Mouse (Mus musculus): ENCODE measurements around the gene Zc3hav1l. TPM values are rescaled to one million over a fixed set of nuclear protein-coding genes. Genes with fewer than 3 reads are reported as not detected.

Zc3hav1l gene
- 6.3 and 6.5 TPM in 2 replicates for polyA plus RNA-seq (2015; fragmentation: Nextera tagmentation; extraction: Ambion mirVana)

DNA sequence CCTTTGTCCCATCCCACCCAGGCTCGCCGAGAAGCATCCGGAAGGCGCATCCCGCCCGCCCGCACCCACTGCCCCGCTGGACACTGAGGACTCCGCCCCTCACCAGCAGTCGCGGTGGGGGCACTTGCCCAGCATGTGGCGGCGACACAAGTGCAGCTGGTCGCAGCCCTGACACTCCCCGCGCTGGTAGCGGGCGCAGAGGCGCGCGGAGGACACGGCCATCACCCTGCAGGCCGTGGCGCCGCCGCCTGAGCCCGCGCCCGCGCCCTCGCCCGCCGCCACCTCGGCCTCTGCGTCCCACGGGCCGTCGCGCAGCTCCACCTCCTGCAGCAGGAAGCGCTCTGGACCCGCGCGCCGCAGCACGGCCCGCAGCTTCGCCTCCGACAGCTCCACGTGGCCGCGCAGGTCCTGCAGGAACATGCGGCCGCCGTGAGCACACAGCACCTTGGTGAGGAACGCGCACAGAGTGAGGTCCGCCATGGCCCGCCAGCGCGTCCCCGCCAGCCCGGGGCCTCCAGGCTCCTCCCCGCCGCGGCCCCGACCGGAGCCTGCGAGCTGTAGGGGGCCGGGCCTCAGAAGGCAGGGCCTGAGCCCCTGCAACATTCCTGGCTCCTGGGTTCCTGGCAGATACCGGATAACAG, at the start of gene Zc3hav1l:
Gene Zc3hav1l (minus strand): TSS at position 499 of the 641 bp plus-strand sequence.
- Histone ChIP-seq H3K9me3 (ENCODE audit: control insufficient read depth, low read length) (no peaks in the 10 kb centered on the region), H3K9ac (replicated peaks; ENCODE audit: low read depth, low read length) (peak within 1 kb of the TSS; percentile 97), H3K27me3 (replicated peaks; ENCODE audit: control insufficient read depth, insufficient read depth, low read length) (no peaks in the 10 kb centered on the region), H3K36me3 (ENCODE audit: control insufficient read depth, insufficient read depth) (peaks cover 10% of the 10 kb centered on the region; the same call in 1 of the 2 replicates), H3K4me2 (ENCODE audit: low read length) (peak within 1 kb of the TSS; percentile 67), H3K4me3 (replicated peaks; ENCODE audit: low read length) (peak within 1 kb of the TSS; percentile 82), H3K27ac (ENCODE audit: low read length) (peak within 1 kb of the TSS; percentile 86), H3K4me1 (replicated peaks; ENCODE audit: control insufficient read depth, insufficient read depth, low read length) (peaks cover 10% of the 10 kb centered on the region)
- under 1% methylated on average over 69 of the region's 70 CpGs for WGBS
- ATAC-seq: peak; percentile 97

- H3K27me3 ChIP-seq (replicated peaks; ENCODE audit: control insufficient read depth, insufficient read depth, low read length): peaks cover 26% of the 10 kb centered on the region
- H3K9ac ChIP-seq (replicated peaks; ENCODE audit: low read depth, low read length): no peak overlapping the region
- no peaks in the 10 kb centered on the region for H3K4me1 ChIP-seq (replicated peaks; ENCODE audit: control insufficient read depth, insufficient read depth, low read length)
- no peaks in the 10 kb centered on the region for H3K9me3 ChIP-seq (ENCODE audit: control insufficient read depth, low read length)
- no peaks in the 10 kb centered on the region for H3K36me3 ChIP-seq (ENCODE audit: control insufficient read depth, insufficient read depth)
- no peak overlapping the region for H3K4me2 ChIP-seq (ENCODE audit: low read length)
- ATAC-seq: no peak
- no peak overlapping the region for H3K27ac ChIP-seq (ENCODE audit: low read length)
- 83% methylated on average over 5 of the region's 5 CpGs for WGBS
- no peak overlapping the region for H3K4me3 ChIP-seq (replicated peaks; ENCODE audit: low read length)
Observed at GRCm38 (mm10) chr6:38347875-38348274, 48.8 kb upstream of the Zc3hav1l start.

DNA sequence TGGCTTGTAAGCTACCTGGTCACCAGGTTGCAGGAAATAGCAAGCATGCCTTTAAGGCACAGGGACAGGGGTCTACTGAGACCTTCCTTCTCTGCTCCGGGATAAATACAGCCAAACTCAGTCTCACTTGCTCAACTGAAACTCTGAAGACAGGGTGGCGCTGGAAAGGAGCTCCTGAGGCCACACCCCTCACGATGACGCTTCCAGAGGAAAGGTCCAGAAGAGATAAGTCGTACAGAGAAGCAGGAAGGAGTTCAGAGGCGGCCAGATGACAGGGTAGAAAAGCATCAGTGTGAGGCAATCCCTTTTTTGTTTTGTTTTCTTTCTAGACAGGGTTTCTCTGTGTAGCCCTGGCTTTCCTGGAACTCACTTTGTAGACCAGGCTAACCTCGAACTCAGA, 46.7 kb upstream of the Zc3hav1l start:
- Histone ChIP-seq H3K27ac (ENCODE audit: low read length) (no peak overlapping the region), H3K9me3 (ENCODE audit: control insufficient read depth, low read length) (no peaks in the 10 kb centered on the region), H3K27me3 (replicated peaks; ENCODE audit: control insufficient read depth, insufficient read depth, low read length) (peaks cover 13% of the 10 kb centered on the region), H3K4me3 (replicated peaks; ENCODE audit: low read length) (no peak overlapping the region), H3K4me1 (replicated peaks; ENCODE audit: control insufficient read depth, insufficient read depth, low read length) (no peaks in the 10 kb centered on the region), H3K4me2 (ENCODE audit: low read length) (no peak overlapping the region), H3K36me3 (ENCODE audit: control insufficient read depth, insufficient read depth) (no peaks in the 10 kb centered on the region), H3K9ac (replicated peaks; ENCODE audit: low read depth, low read length) (no peak overlapping the region)
- WGBS: 52% methylated on average over 7 of the region's 7 CpGs
- ATAC-seq: no peak

- ATAC-seq: no peak
- WGBS: 86% methylated on average over 7 of the region's 7 CpGs
- H3K9me3 ChIP-seq (ENCODE audit: control insufficient read depth, low read length): no peaks in the 10 kb centered on the region
- H3K9ac ChIP-seq (replicated peaks; ENCODE audit: low read depth, low read length): no peak overlapping the region
- H3K4me2 ChIP-seq (ENCODE audit: low read length): no peak overlapping the region
- H3K4me3 ChIP-seq (replicated peaks; ENCODE audit: low read length): no peak overlapping the region
- H3K4me1 ChIP-seq (replicated peaks; ENCODE audit: control insufficient read depth, insufficient read depth, low read length): no peaks in the 10 kb centered on the region
- H3K27me3 ChIP-seq (replicated peaks; ENCODE audit: control insufficient read depth, insufficient read depth, low read length): no peaks in the 10 kb centered on the region
- no peaks in the 10 kb centered on the region for H3K36me3 ChIP-seq (ENCODE audit: control insufficient read depth, insufficient read depth)
- H3K27ac ChIP-seq (ENCODE audit: low read length): no peak overlapping the region
Observed at GRCm38 (mm10) chr6:38344006-38344670, 45.1 kb upstream of the Zc3hav1l start.

DNA sequence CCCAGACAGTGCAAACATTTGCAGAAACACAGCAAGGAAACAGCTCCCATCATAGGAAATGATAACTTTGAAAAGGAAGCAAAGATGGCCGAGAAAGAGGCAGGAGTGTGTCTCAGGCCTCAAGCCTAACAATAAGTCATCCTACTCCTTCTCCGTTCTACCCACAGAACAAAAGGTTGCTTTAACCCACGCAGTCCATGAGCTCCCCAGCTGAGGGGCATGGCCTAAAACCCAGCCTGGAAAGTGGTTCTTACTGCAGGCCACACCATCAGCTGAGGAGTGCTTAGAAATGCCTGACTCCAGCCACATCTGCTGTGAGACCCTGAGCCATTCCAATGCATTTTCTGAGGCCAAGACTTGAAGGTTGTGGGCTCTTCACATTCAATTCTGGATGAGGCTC, 44.5 kb upstream of the Zc3hav1l start:
- whole genome bisulfite sequencing: 40% methylated on average over 3 of the region's 3 CpGs
- Histone ChIP-seq H3K27me3 (replicated peaks; ENCODE audit: control insufficient read depth, insufficient read depth, low read length) (no peaks in the 10 kb centered on the region), H3K9ac (replicated peaks; ENCODE audit: low read depth, low read length) (no peak overlapping the region), H3K4me2 (ENCODE audit: low read length) (no peak overlapping the region), H3K4me3 (replicated peaks; ENCODE audit: low read length) (no peak overlapping the region), H3K9me3 (ENCODE audit: control insufficient read depth, low read length) (no peaks in the 10 kb centered on the region), H3K27ac (ENCODE audit: low read length) (no peak overlapping the region), H3K4me1 (replicated peaks; ENCODE audit: control insufficient read depth, insufficient read depth, low read length) (no peaks in the 10 kb centered on the region), H3K36me3 (ENCODE audit: control insufficient read depth, insufficient read depth) (no peaks in the 10 kb centered on the region)
- no peak for ATAC-seq

DNA sequence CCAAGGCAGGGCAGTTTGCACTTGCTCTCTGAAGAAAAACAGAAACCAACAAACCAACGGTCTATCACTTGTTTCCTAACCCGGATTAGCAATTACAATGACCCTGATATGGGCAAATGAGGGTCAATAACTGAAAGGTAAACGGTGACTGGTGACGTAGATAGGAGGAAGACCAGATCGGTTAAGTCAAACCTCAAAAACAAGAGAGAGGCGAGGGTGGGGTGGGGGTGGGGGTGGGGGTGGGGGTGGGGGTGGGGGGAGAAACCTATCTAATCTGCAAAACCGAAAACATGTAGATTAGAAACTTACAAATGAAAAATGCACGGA, 43.6 kb upstream of the Zc3hav1l start:
- Histone ChIP-seq H3K27me3 (replicated peaks; ENCODE audit: control insufficient read depth, insufficient read depth, low read length) (no peaks in the 10 kb centered on the region), H3K4me1 (replicated peaks; ENCODE audit: control insufficient read depth, insufficient read depth, low read length) (no peaks in the 10 kb centered on the region), H3K9ac (replicated peaks; ENCODE audit: low read depth, low read length) (no peak overlapping the region), H3K36me3 (ENCODE audit: control insufficient read depth, insufficient read depth) (no peaks in the 10 kb centered on the region), H3K4me2 (ENCODE audit: low read length) (no peak overlapping the region), H3K9me3 (ENCODE audit: control insufficient read depth, low read length) (no peaks in the 10 kb centered on the region), H3K27ac (ENCODE audit: low read length) (no peak overlapping the region), H3K4me3 (replicated peaks; ENCODE audit: low read length) (no peak overlapping the region)
- 80% methylated on average over 8 of the region's 8 CpGs for WGBS
- no peak for ATAC-seq

- 82% methylated on average over 11 of the region's 11 CpGs for WGBS
Observed at GRCm38 (mm10) chr6:38341751-38342665, 42.9 kb upstream of the Zc3hav1l start.

GRCm38 (mm10) chr6:38339078-38339477, 40.0 kb upstream of the Zc3hav1l start:
- no peak for ATAC-seq
- 59% methylated on average over 2 of the region's 2 CpGs for WGBS

More at GRCm38 (mm10) chr6:38341751-38342665, 42.9 kb upstream of the Zc3hav1l start:
- no peaks in the 10 kb centered on the region for H3K4me1 ChIP-seq (replicated peaks; ENCODE audit: control insufficient read depth, insufficient read depth, low read length)
- H3K36me3 ChIP-seq (ENCODE audit: control insufficient read depth, insufficient read depth): no peaks in the 10 kb centered on the region
- H3K4me3 ChIP-seq (replicated peaks; ENCODE audit: low read length): no peak overlapping the region
- no peaks in the 10 kb centered on the region for H3K27me3 ChIP-seq (replicated peaks; ENCODE audit: control insufficient read depth, insufficient read depth, low read length)
- no peak overlapping the region for H3K9ac ChIP-seq (replicated peaks; ENCODE audit: low read depth, low read length)
- no peak for ATAC-seq
- H3K9me3 ChIP-seq (ENCODE audit: control insufficient read depth, low read length): no peaks in the 10 kb centered on the region
- H3K4me2 ChIP-seq (ENCODE audit: low read length): no peak overlapping the region
- H3K27ac ChIP-seq (ENCODE audit: low read length): no peak overlapping the region

DNA sequence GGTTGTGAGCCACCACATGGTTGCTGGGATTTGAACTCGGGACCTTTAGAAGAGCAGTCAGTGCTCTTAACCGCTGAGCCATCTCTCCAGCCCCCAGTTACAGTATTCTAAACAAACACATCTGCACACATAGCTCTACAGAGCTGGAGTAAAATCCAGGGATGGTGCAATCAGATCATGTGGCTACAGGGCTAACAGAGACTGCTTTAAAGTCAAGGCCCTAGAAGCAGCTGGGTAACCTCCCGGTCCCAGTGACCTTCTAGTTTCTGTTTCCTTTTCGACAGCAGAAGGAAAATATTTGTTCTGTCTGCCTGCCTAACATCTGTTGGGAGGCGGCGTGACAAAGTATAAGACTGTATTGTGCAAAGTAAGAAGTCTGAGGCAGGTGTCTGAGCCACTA, 38.9 kb upstream of the Zc3hav1l start:
- Histone ChIP-seq H3K36me3 (ENCODE audit: control insufficient read depth, insufficient read depth) (no peaks in the 10 kb centered on the region), H3K4me3 (replicated peaks; ENCODE audit: low read length) (no peak overlapping the region), H3K27me3 (replicated peaks; ENCODE audit: control insufficient read depth, insufficient read depth, low read length) (no peaks in the 10 kb centered on the region), H3K9ac (replicated peaks; ENCODE audit: low read depth, low read length) (no peak overlapping the region), H3K4me1 (replicated peaks; ENCODE audit: control insufficient read depth, insufficient read depth, low read length) (no peaks in the 10 kb centered on the region), H3K4me2 (ENCODE audit: low read length) (no peak overlapping the region), H3K9me3 (ENCODE audit: control insufficient read depth, low read length) (no peaks in the 10 kb centered on the region), H3K27ac (ENCODE audit: low read length) (no peak overlapping the region)
- ATAC-seq: no peak
- 89% methylated on average over 6 of the region's 6 CpGs for WGBS

More at GRCm38 (mm10) chr6:38339078-38339477, 40.0 kb upstream of the Zc3hav1l start:
- no peaks in the 10 kb centered on the region for H3K4me1 ChIP-seq (replicated peaks; ENCODE audit: control insufficient read depth, insufficient read depth, low read length)
- no peaks in the 10 kb centered on the region for H3K9me3 ChIP-seq (ENCODE audit: control insufficient read depth, low read length)
- H3K4me3 ChIP-seq (replicated peaks; ENCODE audit: low read length): no peak overlapping the region
- H3K4me2 ChIP-seq (ENCODE audit: low read length): no peak overlapping the region
- no peak overlapping the region for H3K9ac ChIP-seq (replicated peaks; ENCODE audit: low read depth, low read length)
- no peaks in the 10 kb centered on the region for H3K27me3 ChIP-seq (replicated peaks; ENCODE audit: control insufficient read depth, insufficient read depth, low read length)
- no peak overlapping the region for H3K27ac ChIP-seq (ENCODE audit: low read length)
- H3K36me3 ChIP-seq (ENCODE audit: control insufficient read depth, insufficient read depth): no peaks in the 10 kb centered on the region

Measured in forebrain, embryonic 16.5 days (tissue).